Mouse (Mus musculus): ENCODE data around the gene Rrad.

- TF ChIP-seq EP300 (IDR thresholded peaks at IDR 0.05; ENCODE audit: low read depth): no peak
- TF ChIP-seq CTCF (IDR thresholded peaks at IDR 0.05; ENCODE audit: low read depth): no peak
These were observed 6.9 kb upstream of the Rrad start for GRCm38 (mm10) chr8:104638010-104638409.
